Mouse (Mus musculus): Measurements from ENCODE around the gene Hsp90ab1. TPM values are rescaled to one million over a fixed set of nuclear protein-coding genes. Genes with fewer than 3 reads are reported as not detected.
A peak's percentile ranks its signal among the peaks of the same experiment; 100 is the strongest.

The Hsp90ab1 gene
- polyA plus RNA-seq (2015; fragmentation: Nextera tagmentation; extraction: Ambion mirVana): 1,480 and 1,606 TPM in 2 replicates

DNA sequence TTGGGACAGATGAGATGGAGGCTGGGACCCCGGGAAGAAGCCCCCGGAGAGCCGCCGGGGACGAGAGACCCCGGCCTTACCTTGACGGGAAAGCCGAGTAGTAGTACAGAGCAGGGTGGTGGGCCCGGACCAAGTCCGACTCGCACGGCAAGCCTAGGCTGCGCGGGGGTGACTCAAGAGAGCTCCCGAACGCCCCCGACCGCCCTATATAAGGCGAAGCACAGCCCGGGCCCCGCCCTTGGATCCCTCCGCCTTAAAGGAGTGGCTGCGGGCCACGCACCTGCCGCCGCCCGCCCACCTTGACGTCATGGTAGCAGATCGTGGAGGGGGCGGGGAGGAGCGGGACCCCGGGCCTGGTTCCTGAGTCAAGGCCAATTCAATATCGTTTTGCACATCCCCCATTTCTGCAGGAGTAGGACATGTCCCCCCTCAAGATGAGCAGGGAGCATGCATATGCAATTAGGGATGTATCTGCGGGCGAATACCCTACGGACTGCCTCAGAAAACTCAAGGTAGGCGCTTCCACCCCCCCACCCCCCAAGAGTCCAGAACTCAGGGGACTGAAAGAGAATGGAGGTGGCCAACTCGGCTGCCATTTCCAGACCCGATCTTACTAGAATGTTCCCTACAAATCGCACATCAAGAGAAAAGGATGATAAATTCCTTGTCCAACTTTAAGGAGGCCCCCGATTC is at the start of gene Hsp90ab1:
Gene Hsp90ab1 (minus strand): TSS at position 185 of the 693 bp plus-strand sequence.
- Histone ChIP-seq H3K27ac (peak within 1 kb of the TSS; percentile 98), H3K27me3 (no peaks in the 10 kb centered on the region), H3K4me2 (peak within 1 kb of the TSS; percentile 82), H3K4me1 (peaks cover 28% of the 10 kb centered on the region), H3K9ac (peak within 1 kb of the TSS; percentile 100), H3K36me3 (peaks cover 37% of the 10 kb centered on the region), H3K9me3 (no peaks in the 10 kb centered on the region), H3K4me3 (peak within 1 kb of the TSS; percentile 99)
- under 1% methylated on average over 41 of the region's 41 CpGs for WGBS
- ATAC-seq (ENCODE audit: insufficient number of reproducible peaks, insufficient read depth, low FRiP score, low TSS enrichment, low read depth): peak; percentile 85

GRCm38 (mm10) chr17:45619386-45620256 is 46.5 kb upstream of the Hsp90ab1 start:
- Histone ChIP-seq H3K4me3 (peak overlapping the region; percentile 17; the same call in 1 of the 2 replicates), H3K4me1 (peaks cover 16% of the 10 kb centered on the region), H3K4me2 (peak overlapping the region; percentile 47), H3K9ac (peak overlapping the region; percentile 58; the same call in 1 of the 2 replicates), H3K27ac (peak overlapping the region; percentile 57; the same call in 1 of the 2 replicates), H3K36me3 (no peaks in the 10 kb centered on the region), H3K27me3 (no peaks in the 10 kb centered on the region), H3K9me3 (no peaks in the 10 kb centered on the region)
- ATAC-seq (ENCODE audit: insufficient number of reproducible peaks, insufficient read depth, low FRiP score, low TSS enrichment, low read depth): no peak
- WGBS: 22% methylated on average over 20 of the region's 20 CpGs

DNA sequence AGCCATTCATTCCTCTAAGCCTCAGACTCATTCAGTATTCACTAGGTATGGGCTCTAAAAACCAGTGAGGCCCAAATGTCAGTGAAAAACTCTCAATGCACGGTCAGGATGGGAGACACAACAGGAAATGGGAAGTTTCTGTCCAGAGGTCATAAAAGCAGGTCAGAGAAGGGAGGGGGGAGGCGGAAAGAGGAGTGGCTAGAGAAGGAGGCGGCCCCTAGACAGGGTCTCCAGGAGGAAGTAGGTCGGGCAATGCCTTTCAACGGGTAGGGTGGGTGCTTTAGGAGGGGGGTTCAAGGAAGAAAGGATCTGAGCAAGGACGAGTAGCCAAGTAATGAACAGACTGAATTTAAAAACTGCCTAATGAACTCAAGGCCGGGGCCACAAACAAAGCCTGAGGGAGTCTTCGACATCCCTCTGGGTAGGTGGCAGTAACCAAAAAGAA is 45.9 kb upstream of the Hsp90ab1 start:
- no peaks in the 10 kb centered on the region for H3K27me3 ChIP-seq
- H3K9ac ChIP-seq: peak overlapping the region; percentile 58; the same call in 1 of the 2 replicates
- H3K9me3 ChIP-seq: no peaks in the 10 kb centered on the region
- peak overlapping the region; percentile 47 for H3K4me2 ChIP-seq
- H3K4me3 ChIP-seq: peak overlapping the region; percentile 17; the same call in 1 of the 2 replicates
- H3K4me1 ChIP-seq: peaks cover 16% of the 10 kb centered on the region
- H3K27ac ChIP-seq: peak overlapping the region; percentile 57; the same call in 1 of the 2 replicates
- no peak for ATAC-seq (ENCODE audit: insufficient number of reproducible peaks, insufficient read depth, low FRiP score, low TSS enrichment, low read depth)
- 19% methylated on average over 8 of the region's 8 CpGs for WGBS
- H3K36me3 ChIP-seq: no peaks in the 10 kb centered on the region

- Histone ChIP-seq H3K9ac (no peak overlapping the region), H3K36me3 (no peaks in the 10 kb centered on the region), H3K4me2 (no peak overlapping the region), H3K27me3 (no peaks in the 10 kb centered on the region), H3K27ac (no peak overlapping the region), H3K4me1 (peaks cover 16% of the 10 kb centered on the region), H3K9me3 (no peaks in the 10 kb centered on the region), H3K4me3 (no peak overlapping the region)
- 90% methylated on average over 6 of the region's 6 CpGs for WGBS
- ATAC-seq (ENCODE audit: insufficient number of reproducible peaks, insufficient read depth, low FRiP score, low TSS enrichment, low read depth): no peak
Observed at GRCm38 (mm10) chr17:45617655-45618054, 44.6 kb upstream of the Hsp90ab1 start.

DNA sequence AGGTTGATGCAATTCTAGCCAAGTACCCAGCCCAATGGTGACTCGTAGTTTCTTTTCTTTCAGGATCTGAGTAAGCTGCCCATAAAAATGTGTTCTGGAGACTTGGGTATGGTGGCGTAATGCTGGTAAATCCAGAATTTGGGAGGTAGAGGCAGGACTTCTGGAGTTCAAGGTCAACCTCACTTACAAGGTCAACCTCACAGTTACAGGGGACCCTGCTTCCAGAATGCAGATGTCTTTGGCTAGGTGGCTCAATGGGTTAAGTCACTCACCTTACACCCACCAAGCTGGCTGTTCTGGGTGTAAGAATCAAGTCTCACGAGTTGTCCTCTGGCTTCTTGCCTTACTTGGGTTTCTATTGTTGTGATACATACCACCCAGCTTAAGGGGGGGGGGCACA is 43.6 kb upstream of the Hsp90ab1 start:
- no peaks in the 10 kb centered on the region for H3K27me3 ChIP-seq
- H3K4me3 ChIP-seq: no peak overlapping the region
- no peak for ATAC-seq (ENCODE audit: insufficient number of reproducible peaks, insufficient read depth, low FRiP score, low TSS enrichment, low read depth)
- H3K36me3 ChIP-seq: no peaks in the 10 kb centered on the region
- H3K4me1 ChIP-seq: peaks cover 16% of the 10 kb centered on the region
- H3K9me3 ChIP-seq: no peaks in the 10 kb centered on the region
- H3K4me2 ChIP-seq: no peak overlapping the region
- no peak overlapping the region for H3K9ac ChIP-seq
- WGBS: 66% methylated on average over 3 of the region's 3 CpGs
- H3K27ac ChIP-seq: no peak overlapping the region

DNA sequence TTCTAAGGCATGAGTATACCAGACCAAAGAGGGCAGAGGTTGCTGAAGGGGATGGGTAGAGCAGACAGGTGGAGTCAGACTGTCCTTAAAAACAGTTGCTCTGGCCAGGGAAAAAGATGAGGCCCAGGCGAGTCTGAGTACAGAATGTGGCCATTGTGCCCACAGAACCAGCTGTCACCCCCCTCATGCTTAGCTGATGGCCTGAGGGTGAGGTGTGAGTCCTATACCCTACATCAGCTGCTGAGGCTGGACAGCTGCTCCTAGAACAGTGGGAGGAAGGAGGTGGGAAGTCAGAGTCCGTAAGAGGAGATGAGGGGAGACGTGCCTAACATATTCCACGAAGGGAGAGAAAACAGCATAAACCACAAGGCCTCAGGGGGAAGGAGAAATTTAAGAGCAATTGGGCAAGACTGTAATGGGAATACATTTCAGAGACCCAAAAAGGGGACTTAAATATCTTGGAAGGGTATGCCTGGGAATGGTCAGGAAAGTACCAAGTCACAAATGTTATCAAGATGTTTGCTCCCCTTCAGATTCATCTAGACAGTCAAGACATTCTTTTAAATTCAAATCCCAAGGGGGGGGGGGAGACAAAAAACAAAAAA is 43.1 kb upstream of the Hsp90ab1 start:
- ATAC-seq (ENCODE audit: insufficient number of reproducible peaks, insufficient read depth, low FRiP score, low TSS enrichment, low read depth): no peak
- H3K9ac ChIP-seq: no peak overlapping the region
- H3K4me2 ChIP-seq: no peak overlapping the region
- 24% methylated on average over 4 of the region's 4 CpGs for WGBS
- H3K9me3 ChIP-seq: no peaks in the 10 kb centered on the region
- H3K27ac ChIP-seq: no peak overlapping the region
- H3K4me1 ChIP-seq: peaks cover 16% of the 10 kb centered on the region
- H3K4me3 ChIP-seq: no peak overlapping the region
- no peaks in the 10 kb centered on the region for H3K27me3 ChIP-seq
- no peaks in the 10 kb centered on the region for H3K36me3 ChIP-seq

DNA sequence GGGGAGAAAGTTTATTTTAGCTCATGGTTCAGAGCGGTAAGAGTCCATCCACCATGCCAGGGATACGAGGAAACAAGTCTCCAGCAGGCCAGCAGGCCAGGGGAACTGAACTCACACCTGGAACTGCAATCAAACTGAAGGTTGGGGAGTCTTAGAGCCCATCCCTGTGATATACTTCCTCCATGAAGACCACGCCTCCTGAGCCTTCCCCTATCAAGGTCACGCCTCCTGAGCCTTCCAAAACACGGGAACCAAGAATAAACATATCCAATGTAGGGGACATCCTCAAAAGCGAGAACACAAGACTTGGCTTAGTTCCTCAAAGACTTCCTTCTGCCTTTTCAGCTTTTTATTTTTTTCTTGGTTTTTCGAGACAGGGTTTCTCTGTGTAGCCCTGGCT is 39.9 kb upstream of the Hsp90ab1 start:
- Histone ChIP-seq H3K27me3 (no peaks in the 10 kb centered on the region), H3K4me1 (peaks cover 13% of the 10 kb centered on the region), H3K27ac (no peak overlapping the region), H3K9me3 (no peaks in the 10 kb centered on the region), H3K4me2 (no peak overlapping the region), H3K36me3 (no peaks in the 10 kb centered on the region), H3K9ac (no peak overlapping the region), H3K4me3 (no peak overlapping the region)
- 87% methylated on average over 7 of the region's 7 CpGs for WGBS
- no peak for ATAC-seq (ENCODE audit: insufficient number of reproducible peaks, insufficient read depth, low FRiP score, low TSS enrichment, low read depth)

DNA sequence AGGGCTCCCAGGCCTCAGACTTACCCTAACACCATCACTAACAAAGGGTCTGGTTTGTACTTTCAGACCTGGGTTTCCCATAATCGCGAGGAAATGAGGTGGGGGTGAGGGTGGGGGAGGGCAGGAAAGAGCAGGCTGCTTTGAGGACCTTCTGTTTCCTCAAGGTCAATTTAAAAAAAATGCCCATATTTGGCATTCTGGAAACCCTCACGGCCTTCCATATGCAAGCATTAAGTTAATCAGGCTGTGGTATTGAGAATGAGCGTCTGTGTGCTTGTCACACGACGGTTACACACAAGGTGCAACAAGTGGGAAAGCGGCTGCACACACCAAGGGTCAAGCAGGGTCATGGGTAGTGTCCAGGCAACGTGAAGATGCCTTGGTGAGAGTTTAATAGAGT is 38.9 kb upstream of the Hsp90ab1 start:
- no peak for ATAC-seq (ENCODE audit: insufficient number of reproducible peaks, insufficient read depth, low FRiP score, low TSS enrichment, low read depth)
- no peak overlapping the region for H3K27ac ChIP-seq
- WGBS: 76% methylated on average over 8 of the region's 8 CpGs
- H3K9me3 ChIP-seq: 0 out of 2 replicates have a peak, but pooled peaks cover 3% of the 10 kb centered on the region
- H3K27me3 ChIP-seq: no peaks in the 10 kb centered on the region
- H3K4me2 ChIP-seq: no peak overlapping the region
- no peak overlapping the region for H3K9ac ChIP-seq
- no peaks in the 10 kb centered on the region for H3K36me3 ChIP-seq
- peaks cover 13% of the 10 kb centered on the region for H3K4me1 ChIP-seq
- H3K4me3 ChIP-seq: no peak overlapping the region

- no peak for ATAC-seq (ENCODE audit: insufficient number of reproducible peaks, insufficient read depth, low FRiP score, low TSS enrichment, low read depth)
- WGBS: 37% methylated on average over 5 of the region's 5 CpGs
Observed at GRCm38 (mm10) chr17:45610144-45610866, 37.2 kb upstream of the Hsp90ab1 start.

GRCm38 (mm10) chr17:45608396-45608795 is 35.3 kb upstream of the Hsp90ab1 start:
- Histone ChIP-seq H3K27me3 (no peaks in the 10 kb centered on the region), H3K36me3 (no peaks in the 10 kb centered on the region), H3K4me2 (no peak overlapping the region), H3K27ac (no peak overlapping the region), H3K9ac (no peak overlapping the region), H3K4me3 (no peak overlapping the region), H3K4me1 (peaks cover 8% of the 10 kb centered on the region; the same call in 1 of the 2 replicates), H3K9me3 (0 out of 2 replicates have a peak, but pooled peaks cover 3% of the 10 kb centered on the region)
- ATAC-seq (ENCODE audit: insufficient number of reproducible peaks, insufficient read depth, low FRiP score, low TSS enrichment, low read depth): no peak
- WGBS: 91% methylated on average over 4 of the region's 4 CpGs

More at GRCm38 (mm10) chr17:45610144-45610866, 37.2 kb upstream of the Hsp90ab1 start:
- Histone ChIP-seq H3K9ac (no peak overlapping the region), H3K27me3 (no peaks in the 10 kb centered on the region), H3K36me3 (no peaks in the 10 kb centered on the region), H3K4me2 (no peak overlapping the region), H3K9me3 (0 out of 2 replicates have a peak, but pooled peaks cover 3% of the 10 kb centered on the region), H3K27ac (peak overlapping the region; percentile 11; the same call in 1 of the 2 replicates), H3K4me3 (no peak overlapping the region), H3K4me1 (peaks cover 8% of the 10 kb centered on the region; the same call in 1 of the 2 replicates)

Measured in embryonic facial prominence, embryonic 13.5 days (tissue).